Mouse (Mus musculus): ENCODE data around the gene Trim52.

DNA sequence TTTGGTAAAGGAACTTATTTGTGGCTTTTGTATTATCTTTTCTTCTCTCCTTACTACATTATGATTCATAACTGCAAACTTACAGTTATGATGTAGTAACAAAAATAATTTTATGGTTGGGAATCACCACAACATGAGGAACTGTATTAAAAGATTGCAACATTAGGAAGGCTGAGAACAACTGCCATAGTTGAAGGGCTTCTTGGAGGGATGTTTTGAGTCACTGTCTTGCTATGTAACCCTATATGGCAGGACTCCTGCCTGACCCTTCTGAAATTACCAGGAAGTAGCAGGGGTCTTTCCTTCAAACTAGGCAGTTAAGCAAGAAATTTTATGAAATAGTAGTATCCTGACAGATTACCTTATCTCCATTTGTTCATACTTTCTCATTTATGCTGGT is 57.2 kb downstream of the Trim52 start:
- no peak for TF ChIP-seq GATA1 (IDR thresholded peaks at IDR 0.05; ENCODE audit: borderline replicate concordance, low read length)
- no peak for TF ChIP-seq FLI1 (IDR thresholded peaks at IDR 0.05; ENCODE audit: low read length)
